Mouse (Mus musculus): ENCODE results near the gene Hist2h4.

DNA sequence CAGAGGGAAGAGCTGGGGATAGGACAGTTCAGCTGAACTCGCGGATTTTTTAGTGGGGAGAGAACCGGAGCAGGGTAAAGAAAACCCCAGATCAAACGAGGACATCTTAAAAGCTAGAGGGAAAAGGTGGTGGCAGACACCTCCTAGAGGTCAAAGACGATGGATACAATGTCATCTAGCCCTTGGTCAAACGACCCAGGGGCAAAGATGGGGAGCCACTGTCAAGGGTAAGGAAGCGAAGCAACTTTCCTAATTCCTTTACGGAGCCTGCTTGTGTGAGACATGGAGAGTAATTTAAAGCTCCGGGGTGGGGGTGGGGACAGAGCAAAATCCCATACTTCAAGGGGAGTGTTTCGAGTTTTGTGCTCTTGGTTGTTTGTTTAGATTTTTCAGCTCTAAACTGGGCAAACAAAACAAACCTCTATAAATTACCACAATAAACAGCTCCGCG lies 43.9 kb downstream of the Hist2h4 start:
- TF ChIP-seq CEBPB (IDR thresholded peaks at IDR 0.05; ENCODE audit: low read depth) (no peak), CTCF (IDR thresholded peaks at IDR 0.05; ENCODE audit: control insufficient read depth, insufficient read depth, insufficient read length) (no peak), MYOD1 (IDR thresholded peaks at IDR 0.05; ENCODE audit: control insufficient read depth, insufficient read length, low read depth) (no peak), MAX (IDR thresholded peaks at IDR 0.05) (no peak), MYOG (IDR thresholded peaks at IDR 0.05; ENCODE audit: control insufficient read depth, extremely low read depth, insufficient read length) (no peak), USF1 (IDR thresholded peaks at IDR 0.05; ENCODE audit: low read depth) (no peak), FOSL1 (IDR thresholded peaks at IDR 0.05; ENCODE audit: insufficient read depth, low read length, poor library complexity, severe bottlenecking) (no peak)
